Mouse (Mus musculus) CD8-positive naive resting alpha-beta T cell, adult 2 months (primary cell): Measurements from ENCODE around the gene Timp1.

Source experiments
- DNase-seq, 2 experiments: peaks; one replicate each; pipeline ENCODE4 v3.0.0; 2022; ENCODE audit warnings: low read depth in 2 of 2, low spot score in 2 of 2

The Timp1 gene

DNA sequence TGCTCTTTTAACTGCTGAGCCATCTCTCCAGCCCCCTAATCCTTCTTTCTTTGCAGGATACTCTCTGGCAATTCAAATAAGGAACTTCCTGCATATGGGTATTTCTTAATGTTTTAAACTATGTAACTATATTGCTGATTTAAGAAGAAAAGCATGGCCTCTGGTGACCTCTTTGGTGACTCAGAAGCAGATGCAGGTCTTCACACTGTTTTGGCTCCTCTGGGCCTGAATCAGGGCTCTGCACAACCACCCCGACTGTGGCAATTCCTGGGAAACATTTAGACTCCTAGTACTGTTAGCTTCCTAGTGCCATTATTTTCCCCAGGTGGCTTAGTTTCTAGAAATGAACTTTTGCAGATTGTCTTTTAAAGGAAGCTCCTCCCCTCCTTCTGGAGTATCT is 53.5 kb downstream of the Timp1 start:
- DNase-seq, result no peak
